Mouse (Mus musculus) heart, embryonic 14.5 days (tissue): Measurements from ENCODE around the gene Rnf5. TPM values are rescaled to one million over a fixed set of nuclear protein-coding genes. Genes with fewer than 3 reads are reported as not detected.

Source experiments
- ATAC-seq: fragments of 200-750 bp; cut with Nextera tagmentation; 2 replicates; pipeline ENCODE4 v1.8.0; 2017; ENCODE audit warnings: low read depth, moderate TSS enrichment; ENCODE audit not compliant: insufficient number of reproducible peaks, insufficient read depth, low FRiP score
- H3K27ac ChIP-seq, 2 experiments: fragments of 200-500 bp in 1 of 2; fragments of 300-500 bp in 1 of 2; sonication (generic) in 1 of 2; replicated peaks in 1 of 2; 2 replicates each; pipeline ENCODE4 v1.5.1; 2012 to 2014; ENCODE audit warnings: low read depth in 2 of 2, low read length in 2 of 2, control low read depth in 1 of 2, mild to moderate bottlenecking in 1 of 2, mixed read lengths in 1 of 2; ENCODE audit not compliant: control insufficient read depth in 1 of 2, insufficient read depth in 1 of 2
- H3K27me3 ChIP-seq: fragments of 300-500 bp; sonication (generic); 2 replicates; pipeline ENCODE4 v1.6.1; 2014; ENCODE audit warnings: mild to moderate bottlenecking, low read length, control low read depth; ENCODE audit not compliant: control insufficient read depth, insufficient read depth
- H3K36me3 ChIP-seq: fragments of 300-500 bp; sonication (generic); 2 replicates; pipeline ENCODE4 v1.6.1; 2014; ENCODE audit warnings: mild to moderate bottlenecking, control low read depth, low read length, mixed read lengths; ENCODE audit not compliant: control insufficient read depth, insufficient read depth
- H3K4me1 ChIP-seq, 2 experiments: fragments of 200-500 bp in 1 of 2; fragments of 300-500 bp in 1 of 2; sonication (generic) in 1 of 2; 2 replicates each; pipeline ENCODE4 v1.6.1; 2012 to 2014; ENCODE audit warnings: low read length in 2 of 2, control low read depth in 1 of 2, mixed read lengths in 1 of 2; ENCODE audit not compliant: control insufficient read depth in 2 of 2, insufficient read depth in 2 of 2
- H3K4me2 ChIP-seq: fragments of 300-500 bp; sonication (generic); 2 replicates; pipeline ENCODE4 v1.6.1; 2014; ENCODE audit warnings: mild to moderate bottlenecking, low read length
- H3K4me3 ChIP-seq, 2 experiments: fragments of 200-500 bp in 1 of 2; fragments of 300-500 bp in 1 of 2; sonication (generic) in 1 of 2; 2 replicates each; pipeline ENCODE4 v1.5.1; 2012 to 2014; ENCODE audit warnings: low read length in 2 of 2, mild to moderate bottlenecking in 2 of 2, control low read depth in 1 of 2, low read depth in 1 of 2, moderate library complexity in 1 of 2; ENCODE audit not compliant: control insufficient read depth in 1 of 2, insufficient read depth in 1 of 2
- H3K9ac ChIP-seq: fragments of 300-500 bp; sonication (generic); 2 replicates; pipeline ENCODE4 v1.6.1; 2014; ENCODE audit warnings: mild to moderate bottlenecking, low read length
- H3K9me3 ChIP-seq: fragments of 300-500 bp; sonication (generic); 2 replicates; pipeline ENCODE4 v1.6.1; 2016; ENCODE audit warnings: low read length, control low read depth; ENCODE audit not compliant: control insufficient read depth
- WGBS: fragments of 180-500 bp; shearing (Covaris S2); extraction: QIAGEN DNeasy Blood & Tissue Kit; methylation state at CpG from one replicate; pipeline ENCODE4 v1.1.7; 2014; 5-methylcytosine and 5-hydroxymethylcytosine counted together
- polyA plus RNA-seq: library from polyadenylated mRNA; unstranded; fragments of >200 nt; fragmentation: Nextera tagmentation; extraction: Ambion mirVana; gene quantifications from 2 replicates; pipeline ENCODE4 v1.2.1, GENCODE M21; 2014

Gene Rnf5
- polyA plus RNA-seq, 1 experiment from 2014 or later: 87.0 TPM

DNA sequence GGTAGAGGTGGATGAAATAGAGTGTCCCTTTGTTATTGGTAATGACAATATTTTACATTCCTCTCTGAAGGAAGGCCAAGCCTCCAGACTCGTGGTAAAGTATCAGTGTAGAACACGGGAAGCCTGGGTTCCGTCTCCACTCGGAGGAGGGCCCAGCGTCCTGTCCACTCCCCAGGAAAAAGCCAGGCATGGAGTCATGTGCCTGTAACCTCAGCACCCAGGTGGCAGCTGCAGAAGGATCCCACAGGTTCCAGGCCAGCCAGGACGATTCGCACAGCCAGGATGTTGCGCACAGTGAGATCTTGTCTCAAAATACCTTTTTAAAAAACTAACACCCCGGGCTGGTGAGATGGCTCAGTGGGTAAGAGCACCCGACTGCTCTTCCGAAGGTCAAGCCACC is 40.1 kb downstream of the Rnf5 start:
- Histone ChIP-seq H3K4me1 (peaks cover 8 to 11% of the 10 kb centered on the region in 2 experiments), H3K27me3 (no peaks in the 10 kb centered on the region), H3K9ac (no peak overlapping the region), H3K36me3 (no peaks in the 10 kb centered on the region), H3K9me3 (0 out of 2 replicates have a peak, but pooled peaks cover 2% of the 10 kb centered on the region), H3K4me3 (no peak overlapping the region), H3K27ac (0 out of 4 replicates have a peak overlapping the region, but pooled peaks of 1 of the 2 experiments have one; percentile 41), H3K4me2 (no peak overlapping the region)
- 65% methylated on average over 11 of the region's 11 CpGs for WGBS
- ATAC-seq: no peak

DNA sequence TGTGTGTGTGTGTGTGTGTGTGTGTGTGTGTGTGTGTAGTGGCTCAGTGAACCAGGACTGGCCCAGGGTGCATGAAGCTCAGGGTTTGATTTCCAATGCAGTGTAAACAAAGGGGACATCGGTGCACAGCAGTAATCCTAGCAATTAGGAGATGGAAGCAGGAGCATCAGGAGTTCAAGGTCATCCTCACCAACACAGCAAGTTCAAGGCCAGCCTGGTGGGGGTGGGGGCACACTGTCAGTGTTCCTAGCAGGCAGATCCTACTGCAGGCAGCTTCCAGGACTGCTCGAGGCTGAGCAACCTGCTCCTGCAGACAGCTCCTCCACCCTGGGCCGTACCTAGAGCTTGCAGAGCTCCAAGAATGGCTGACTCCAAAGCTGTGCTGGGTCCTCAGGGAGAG is 40.9 kb downstream of the Rnf5 start:
- Histone ChIP-seq H3K4me1 (peaks cover 8 to 11% of the 10 kb centered on the region in 2 experiments), H3K27me3 (no peaks in the 10 kb centered on the region), H3K36me3 (no peaks in the 10 kb centered on the region), H3K4me3 (no peak overlapping the region), H3K9me3 (0 out of 2 replicates have a peak, but pooled peaks cover 2% of the 10 kb centered on the region), H3K9ac (no peak overlapping the region), H3K27ac (no peak overlapping the region), H3K4me2 (no peak overlapping the region)
- ATAC-seq: no peak
- 52% methylated on average over 3 of the region's 3 CpGs for WGBS

DNA sequence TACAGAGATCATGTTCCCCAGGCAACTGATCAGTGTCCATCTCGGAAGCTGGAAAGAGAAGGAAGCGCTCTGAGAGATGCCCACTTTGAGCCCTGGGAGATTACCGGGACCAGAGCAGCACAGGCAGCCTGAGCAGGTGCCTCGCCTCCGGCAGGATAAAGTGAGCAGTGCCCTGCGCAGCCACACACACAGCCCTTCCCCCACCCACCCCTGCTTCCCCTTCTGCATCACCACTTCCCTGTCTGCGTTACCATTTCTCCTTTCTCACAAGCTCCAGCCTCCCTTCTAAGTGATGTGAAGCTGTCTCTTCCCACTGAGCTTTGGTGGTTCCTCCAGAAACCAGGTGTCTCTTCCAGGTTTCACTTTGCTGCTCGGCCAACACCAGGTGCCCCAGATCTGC is 42.3 kb downstream of the Rnf5 start:
- H3K4me2 ChIP-seq: peak overlapping the region; percentile 34; the same call in 1 of the 2 replicates
- H3K4me3 ChIP-seq: no peak overlapping the region
- no peak overlapping the region for H3K9ac ChIP-seq
- H3K36me3 ChIP-seq: no peaks in the 10 kb centered on the region
- 41% methylated on average over 8 of the region's 8 CpGs for WGBS
- peak overlapping the region in 1 of 2 experiments; percentile 55; a peak in 2 of 4 replicates for H3K27ac ChIP-seq
- 0 out of 2 replicates have a peak, but pooled peaks cover 2% of the 10 kb centered on the region for H3K9me3 ChIP-seq
- ATAC-seq: no peak
- H3K4me1 ChIP-seq: peaks cover 8 to 11% of the 10 kb centered on the region in 2 experiments
- H3K27me3 ChIP-seq: no peaks in the 10 kb centered on the region

DNA sequence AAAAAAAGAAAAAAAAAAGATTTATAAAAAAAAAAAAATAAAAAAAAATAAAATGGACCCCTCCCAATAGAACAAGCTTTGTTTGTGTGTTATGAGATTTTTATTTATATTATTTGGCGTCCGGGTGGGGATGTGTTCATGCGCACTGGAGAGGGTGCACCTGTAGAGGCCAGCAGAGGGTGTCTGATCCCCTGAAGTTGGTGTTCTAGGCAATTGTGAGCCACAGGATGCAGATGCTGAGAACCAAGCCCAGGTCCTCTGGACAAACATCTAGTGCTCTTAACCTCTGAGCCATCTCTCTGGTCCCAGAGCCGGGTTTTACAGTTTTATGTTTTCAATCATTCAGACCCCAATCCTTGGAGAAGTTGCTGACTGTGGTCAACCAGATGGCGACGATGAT is 43.1 kb downstream of the Rnf5 start:
- 87% methylated on average over 6 of the region's 6 CpGs for WGBS
- Histone ChIP-seq H3K27ac (0 out of 4 replicates have a peak overlapping the region, but pooled peaks of 1 of the 2 experiments have one; percentile 55), H3K36me3 (no peaks in the 10 kb centered on the region), H3K4me1 (peaks cover 8 to 11% of the 10 kb centered on the region in 2 experiments), H3K27me3 (no peaks in the 10 kb centered on the region), H3K4me3 (no peak overlapping the region), H3K4me2 (no peak overlapping the region), H3K9ac (no peak overlapping the region), H3K9me3 (0 out of 2 replicates have a peak, but pooled peaks cover 2% of the 10 kb centered on the region)
- no peak for ATAC-seq

DNA sequence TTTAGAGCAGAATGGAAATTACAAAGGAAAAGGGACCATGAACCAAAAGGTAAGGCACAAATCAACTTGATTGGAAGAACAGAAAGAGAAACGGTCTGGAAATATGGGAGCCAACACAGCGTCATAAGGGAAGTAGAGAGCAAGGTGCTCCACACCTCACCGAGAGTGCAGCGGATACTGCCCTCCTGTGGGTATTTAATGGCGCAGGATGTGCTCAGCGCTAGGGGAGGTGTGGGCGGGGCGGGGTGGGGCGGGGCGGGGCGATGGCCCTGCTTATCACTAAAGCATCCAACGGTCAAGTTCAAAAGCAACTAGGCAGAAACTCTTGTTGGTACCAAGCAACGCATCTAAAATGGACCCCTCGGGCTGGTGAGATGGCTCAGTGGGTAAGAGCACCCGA is 43.6 kb downstream of the Rnf5 start:
- Histone ChIP-seq H3K27me3 (no peaks in the 10 kb centered on the region), H3K4me2 (no peak overlapping the region), H3K9me3 (0 out of 2 replicates have a peak, but pooled peaks cover 2% of the 10 kb centered on the region), H3K4me3 (no peak overlapping the region), H3K36me3 (no peaks in the 10 kb centered on the region), H3K9ac (no peak overlapping the region), H3K27ac (no peak overlapping the region), H3K4me1 (peaks cover 8% of the 10 kb centered on the region in 2 experiments)
- 26% methylated on average over 15 of the region's 15 CpGs for WGBS
- no peak for ATAC-seq

DNA sequence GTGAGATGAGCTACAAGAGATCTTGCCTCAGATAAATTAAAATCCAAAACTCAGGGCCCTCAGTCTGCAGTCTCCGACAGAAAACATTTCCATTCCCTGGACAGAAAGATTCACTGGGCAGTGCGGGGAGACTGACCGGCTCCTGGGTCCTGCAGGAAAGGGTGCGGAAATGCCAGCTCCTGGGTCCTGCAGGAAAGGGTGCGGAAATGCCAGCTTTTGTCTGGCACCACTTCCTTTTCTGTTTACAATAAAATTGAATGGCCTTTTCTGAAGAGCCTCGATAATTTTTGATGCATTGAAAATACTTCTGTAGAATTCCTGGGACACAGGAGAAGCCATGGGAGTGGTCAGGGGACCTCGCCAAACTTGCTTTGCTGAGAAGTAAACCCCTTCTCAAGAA is 44.4 kb downstream of the Rnf5 start:
- H3K4me1 ChIP-seq: peaks cover 3% of the 10 kb centered on the region in 2 experiments; a peak in 3 of 4 replicates
- H3K4me3 ChIP-seq: no peak overlapping the region
- no peaks in the 10 kb centered on the region for H3K36me3 ChIP-seq
- no peaks in the 10 kb centered on the region for H3K27me3 ChIP-seq
- ATAC-seq: no peak
- H3K27ac ChIP-seq: no peak overlapping the region
- H3K9me3 ChIP-seq: 0 out of 2 replicates have a peak, but pooled peaks cover 2% of the 10 kb centered on the region
- 81% methylated on average over 7 of the region's 7 CpGs for WGBS
- H3K9ac ChIP-seq: no peak overlapping the region
- H3K4me2 ChIP-seq: no peak overlapping the region

DNA sequence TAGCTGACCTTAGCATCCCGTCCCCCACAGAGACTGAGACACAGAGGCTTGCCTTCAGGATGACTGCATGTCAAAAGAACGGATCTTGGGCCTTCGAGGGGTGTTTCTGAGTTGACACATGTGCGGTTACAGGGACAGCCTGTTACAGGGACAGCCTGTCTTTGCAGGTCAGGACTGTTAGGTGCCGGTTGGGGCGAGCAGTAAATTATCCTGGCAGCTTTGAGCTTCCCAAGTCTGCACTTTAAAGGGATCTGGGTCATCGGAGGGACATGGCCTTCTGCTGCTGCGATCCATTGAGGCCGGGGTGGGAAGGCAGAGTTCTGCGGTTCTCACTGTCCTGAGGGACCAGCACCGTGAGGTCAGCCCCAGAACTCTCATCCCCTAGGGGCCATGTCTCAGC is 46.1 kb downstream of the Rnf5 start:
- no peak overlapping the region for H3K4me2 ChIP-seq
- no peaks in the 10 kb centered on the region for H3K36me3 ChIP-seq
- H3K4me3 ChIP-seq: no peak overlapping the region
- no peak for ATAC-seq
- no peaks in the 10 kb centered on the region for H3K27me3 ChIP-seq
- H3K9ac ChIP-seq: no peak overlapping the region
- whole genome bisulfite sequencing: 74% methylated on average over 11 of the region's 11 CpGs
- H3K27ac ChIP-seq: no peak overlapping the region
- H3K4me1 ChIP-seq: no peaks in the 10 kb centered on the region; a peak in 1 of 4 replicates
- H3K9me3 ChIP-seq: 0 out of 2 replicates have a peak, but pooled peaks cover 2% of the 10 kb centered on the region

DNA sequence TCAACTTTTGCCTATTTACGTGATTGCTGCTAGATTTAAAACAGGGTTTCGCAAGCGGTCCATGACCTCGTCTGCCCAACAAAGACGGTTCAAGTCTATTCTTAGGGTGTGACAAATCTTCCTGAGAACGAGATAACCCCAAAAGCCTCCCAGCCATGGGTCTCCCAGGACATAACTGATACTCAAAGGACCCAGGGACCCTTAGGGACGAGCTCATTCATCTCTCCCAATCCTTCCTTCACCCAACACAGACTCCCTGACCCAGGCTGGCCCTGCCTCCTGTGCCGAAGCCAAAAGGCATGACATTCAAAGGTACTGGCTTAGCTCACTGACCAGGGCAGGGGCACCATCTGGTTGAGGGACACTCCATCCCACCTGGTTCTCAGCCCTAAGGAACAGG is 47.1 kb downstream of the Rnf5 start:
- no peak overlapping the region for H3K4me2 ChIP-seq
- H3K36me3 ChIP-seq: no peaks in the 10 kb centered on the region
- WGBS: 69% methylated on average over 8 of the region's 8 CpGs
- no peaks in the 10 kb centered on the region; a peak in 1 of 4 replicates for H3K4me1 ChIP-seq
- no peak overlapping the region for H3K9ac ChIP-seq
- no peaks in the 10 kb centered on the region for H3K27me3 ChIP-seq
- no peak for ATAC-seq
- H3K4me3 ChIP-seq: no peak overlapping the region
- no peak overlapping the region for H3K27ac ChIP-seq
- H3K9me3 ChIP-seq: 0 out of 2 replicates have a peak, but pooled peaks cover 2% of the 10 kb centered on the region
